Mouse (Mus musculus) heart, embryonic 10.5 days (tissue): ENCODE results near the gene Vmp1. TPM values are rescaled to one million over a fixed set of nuclear protein-coding genes. Genes with fewer than 3 reads are reported as not detected.

ENCODE experiments used
- DNase-seq: peaks from one replicate; pipeline ENCODE4 v3.0.0-alpha.2; 2017; ENCODE audit warnings: low spot score
- H3K27ac ChIP-seq: fragments of 300-500 bp; sonication (generic); 2 replicates; pipeline ENCODE4 v1.5.1; 2016; ENCODE audit warnings: mild to moderate bottlenecking
- H3K27me3 ChIP-seq: fragments of 300-500 bp; sonication (generic); 2 replicates; pipeline ENCODE4 v1.6.1; 2016; ENCODE audit warnings: mild to moderate bottlenecking; ENCODE audit not compliant: poor library complexity, insufficient read depth, severe bottlenecking
- H3K36me3 ChIP-seq: fragments of 300-500 bp; sonication (generic); 2 replicates; pipeline ENCODE4 v1.6.1; 2016; ENCODE audit warnings: mild to moderate bottlenecking, moderate library complexity
- H3K4me1 ChIP-seq: fragments of 300-500 bp; sonication (generic); 2 replicates; pipeline ENCODE4 v1.6.1; 2016; ENCODE audit warnings: mild to moderate bottlenecking
- H3K4me3 ChIP-seq: fragments of 300-500 bp; sonication (generic); 2 replicates; pipeline ENCODE4 v1.5.1; 2016; ENCODE audit warnings: mild to moderate bottlenecking, moderate library complexity
- H3K9me3 ChIP-seq: fragments of 300-500 bp; sonication (generic); 2 replicates; pipeline ENCODE4 v1.6.1; 2016; ENCODE audit warnings: mild to moderate bottlenecking, moderate library complexity
- WGBS: fragments of 180-500 bp; shearing (Covaris S2); methylation state at CpG from one replicate; pipeline ENCODE4 v1.1.7; 2016; 5-methylcytosine and 5-hydroxymethylcytosine counted together
- polyA plus RNA-seq: library from polyadenylated mRNA; unstranded; fragments of >200 nt; fragmentation: Nextera tagmentation; extraction: Ambion mirVana; gene quantifications from 2 replicates; pipeline ENCODE4 v1.2.1, GENCODE M21; 2016

Gene Vmp1
- polyA plus RNA-seq, 1 experiment from 2014 or later, result 115 TPM

GRCm38 (mm10) chr11:86646885-86647459, 36.7 kb downstream of the Vmp1 start:
- no peaks in the 10 kb centered on the region for H3K9me3 ChIP-seq
- WGBS, result 79% methylated on average over 3 of the region's 3 CpGs
- peaks cover 11% of the 10 kb centered on the region for H3K4me1 ChIP-seq
- H3K36me3 ChIP-seq, result peaks cover 11% of the 10 kb centered on the region; the same call in 1 of the 2 replicates
- DNase-seq, result no peak
- peak overlapping the region; percentile 71 for H3K27ac ChIP-seq
- no peak overlapping the region for H3K4me3 ChIP-seq
- H3K27me3 ChIP-seq, result no peaks in the 10 kb centered on the region

GRCm38 (mm10) chr11:86646136-86646834, 37.4 kb downstream of the Vmp1 start:
- Histone ChIP-seq H3K4me1 (peaks cover 11% of the 10 kb centered on the region), H3K27me3 (no peaks in the 10 kb centered on the region), H3K4me3 (no peak overlapping the region), H3K27ac (peak overlapping the region; percentile 71), H3K9me3 (no peaks in the 10 kb centered on the region), H3K36me3 (peaks cover 14% of the 10 kb centered on the region; the same call in 1 of the 2 replicates)
- WGBS, result 39% methylated on average over 7 of the region's 7 CpGs
- peak; percentile 86 for DNase-seq

- Histone ChIP-seq H3K4me1 (peaks cover 11% of the 10 kb centered on the region), H3K27me3 (no peaks in the 10 kb centered on the region), H3K27ac (no peak overlapping the region), H3K9me3 (no peaks in the 10 kb centered on the region), H3K4me3 (no peak overlapping the region), H3K36me3 (peaks cover 14% of the 10 kb centered on the region; the same call in 1 of the 2 replicates)
- 94% methylated on average over 4 of the region's 4 CpGs for WGBS
- DNase-seq, result no peak
Measured at GRCm38 (mm10) chr11:86644553-86644952, 39.1 kb downstream of the Vmp1 start.

- H3K4me1 ChIP-seq, result peaks cover 8% of the 10 kb centered on the region; the same call in 1 of the 2 replicates
- H3K4me3 ChIP-seq, result no peak overlapping the region
- H3K27ac ChIP-seq, result no peak overlapping the region
- no peak for DNase-seq
- H3K27me3 ChIP-seq, result no peaks in the 10 kb centered on the region
- WGBS, result 82% methylated on average over 4 of the region's 4 CpGs
- H3K9me3 ChIP-seq, result no peaks in the 10 kb centered on the region
- H3K36me3 ChIP-seq, result peaks cover 14% of the 10 kb centered on the region; the same call in 1 of the 2 replicates
Measured at GRCm38 (mm10) chr11:86641714-86642113, 41.9 kb downstream of the Vmp1 start.

- H3K9me3 ChIP-seq, result no peaks in the 10 kb centered on the region
- no peaks in the 10 kb centered on the region for H3K27me3 ChIP-seq
- WGBS, result 64% methylated on average over 2 of the region's 2 CpGs
- H3K36me3 ChIP-seq, result peaks cover 19% of the 10 kb centered on the region
- DNase-seq, result no peak
- H3K4me1 ChIP-seq, result no peaks in the 10 kb centered on the region
- H3K27ac ChIP-seq, result no peak overlapping the region
- H3K4me3 ChIP-seq, result no peak overlapping the region
Measured at GRCm38 (mm10) chr11:86637697-86638096, 45.9 kb downstream of the Vmp1 start.

- Histone ChIP-seq H3K4me1 (no peaks in the 10 kb centered on the region; the same call in 1 of the 2 replicates), H3K27me3 (no peaks in the 10 kb centered on the region), H3K27ac (no peak overlapping the region), H3K9me3 (no peaks in the 10 kb centered on the region), H3K36me3 (peaks cover 26% of the 10 kb centered on the region), H3K4me3 (no peak overlapping the region)
- DNase-seq, result no peak
- 91% methylated on average over 6 of the region's 6 CpGs for WGBS
Measured at GRCm38 (mm10) chr11:86634396-86634795, 49.2 kb downstream of the Vmp1 start.

- Histone ChIP-seq H3K4me3 (no peak overlapping the region), H3K36me3 (peaks cover 29% of the 10 kb centered on the region), H3K27me3 (no peaks in the 10 kb centered on the region), H3K9me3 (no peaks in the 10 kb centered on the region), H3K4me1 (no peaks in the 10 kb centered on the region; the same call in 1 of the 2 replicates), H3K27ac (no peak overlapping the region)
- WGBS, result 76% methylated on average over 7 of the region's 7 CpGs
- DNase-seq, result no peak
Measured at GRCm38 (mm10) chr11:86629941-86630340, 53.7 kb downstream of the Vmp1 start.

DNA sequence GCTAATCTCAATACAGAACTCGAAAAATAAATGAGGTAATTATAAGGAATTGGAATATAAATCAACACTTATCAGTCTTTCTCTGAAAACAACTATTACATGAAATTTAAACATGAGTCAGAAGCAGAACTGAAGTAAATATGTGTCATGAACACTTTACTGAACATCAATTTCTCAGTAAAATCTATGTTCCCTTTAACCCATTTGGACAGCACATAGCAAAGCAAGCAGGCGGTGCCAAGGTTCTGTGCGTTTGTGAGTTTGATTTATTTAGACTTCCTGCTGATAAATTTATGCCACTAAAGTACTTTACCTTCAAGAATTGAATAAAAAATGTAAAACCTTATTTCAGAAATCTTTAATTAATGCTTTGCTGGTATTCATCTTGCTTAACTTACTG, 54.2 kb downstream of the Vmp1 start:
- no peak for DNase-seq
- Histone ChIP-seq H3K36me3 (peaks cover 29% of the 10 kb centered on the region), H3K27me3 (no peaks in the 10 kb centered on the region), H3K4me1 (no peaks in the 10 kb centered on the region; the same call in 1 of the 2 replicates), H3K9me3 (no peaks in the 10 kb centered on the region), H3K27ac (no peak overlapping the region), H3K4me3 (no peak overlapping the region)
- WGBS, result 84% methylated on average over 3 of the region's 3 CpGs

DNA sequence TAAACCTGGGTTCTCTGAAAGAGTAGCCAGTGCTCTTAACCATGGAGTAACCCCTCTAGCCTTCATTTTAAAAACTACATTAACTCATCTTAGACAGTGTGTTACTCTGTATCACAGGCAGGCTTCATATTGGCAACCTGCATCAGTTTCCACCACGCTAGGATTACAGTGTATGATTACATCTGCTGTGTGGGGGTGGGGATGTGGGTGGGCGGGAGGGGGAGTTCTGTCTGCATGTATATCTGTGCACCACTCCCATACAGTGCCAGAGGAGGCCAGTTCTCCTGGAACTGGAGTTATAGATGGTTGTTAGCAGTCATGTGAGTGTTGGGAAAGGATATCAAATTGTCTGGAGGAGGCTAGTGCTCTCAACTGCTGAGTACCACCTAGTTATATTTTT, 55.2 kb downstream of the Vmp1 start:
- Histone ChIP-seq H3K9me3 (no peaks in the 10 kb centered on the region), H3K4me3 (no peak overlapping the region), H3K36me3 (peaks cover 26% of the 10 kb centered on the region), H3K4me1 (no peaks in the 10 kb centered on the region; the same call in 1 of the 2 replicates), H3K27me3 (no peaks in the 10 kb centered on the region), H3K27ac (no peak overlapping the region)
- no peak for DNase-seq
- 75% methylated on average over 2 of the region's 2 CpGs for WGBS

- Histone ChIP-seq H3K27me3 (no peaks in the 10 kb centered on the region), H3K9me3 (no peaks in the 10 kb centered on the region), H3K36me3 (peaks cover 19% of the 10 kb centered on the region; the same call in 1 of the 2 replicates), H3K27ac (no peak overlapping the region), H3K4me3 (no peak overlapping the region), H3K4me1 (no peaks in the 10 kb centered on the region; the same call in 1 of the 2 replicates)
- DNase-seq, result no peak
Measured at GRCm38 (mm10) chr11:86627649-86628048, 56.0 kb downstream of the Vmp1 start.

GRCm38 (mm10) chr11:86626714-86627113, 56.9 kb downstream of the Vmp1 start:
- Histone ChIP-seq H3K9me3 (no peaks in the 10 kb centered on the region), H3K36me3 (peaks cover 18% of the 10 kb centered on the region; the same call in 1 of the 2 replicates), H3K27ac (no peak overlapping the region), H3K4me3 (no peak overlapping the region), H3K4me1 (no peaks in the 10 kb centered on the region; the same call in 1 of the 2 replicates), H3K27me3 (no peaks in the 10 kb centered on the region)
- DNase-seq, result no peak
- WGBS, result 84% methylated on average over 4 of the region's 4 CpGs

GRCm38 (mm10) chr11:86624237-86624941, 59.2 kb downstream of the Vmp1 start:
- DNase-seq, result no peak
- WGBS, result 76% methylated on average over 5 of the region's 5 CpGs
- H3K4me3 ChIP-seq, result no peak overlapping the region
- H3K36me3 ChIP-seq, result 0 out of 2 replicates have a peak, but pooled peaks cover 6% of the 10 kb centered on the region
- no peak overlapping the region for H3K27ac ChIP-seq
- no peaks in the 10 kb centered on the region for H3K9me3 ChIP-seq
- H3K4me1 ChIP-seq, result no peaks in the 10 kb centered on the region
- no peaks in the 10 kb centered on the region for H3K27me3 ChIP-seq
